Mouse (Mus musculus): ENCODE results near the gene C2.

- no peak for TF ChIP-seq CTCF (IDR thresholded peaks at IDR 0.05; ENCODE audit: low read depth)
- no peak for TF ChIP-seq EP300 (IDR thresholded peaks at IDR 0.05; ENCODE audit: low read depth)
These were observed 6.7 kb downstream of the C2 start for GRCm38 (mm10) chr17:34891377-34891776.

Measured in heart, postnatal 0 days (tissue).